ENCODE assay signal across 8 mouse cellular contexts in genomic region chr11:3153666-3154397, GRCm38 (mm10). TPM values are rescaled to one million over a fixed set of nuclear protein-coding genes. Genes with fewer than 3 reads are reported as not detected.
DNase-seq lines count a peak whose midpoint lies in the region; ATAC-seq and TF ChIP-seq lines count a peak whose summit lies in the region.
"Not testable (repeated sequence)": the region's sequence is repeated elsewhere in the genome, so short reads cannot be mapped to it uniquely, and the experiment has no call there.

No protein-coding gene starts in this region.

- not testable (repeated sequence) for TF ChIP-seq EP300 in heart, postnatal 0 days (IDR thresholded peaks at IDR 0.05; ENCODE audit: low read depth)

- peak; percentile 30 for ATAC-seq in forebrain, embryonic 15.5 days (replicated peaks)
- ATAC-seq in heart, postnatal 0 days (ENCODE audit: insufficient read depth, low read depth): peak; percentile 13; the same call in 1 of the 2 replicates
- ATAC-seq in midbrain, postnatal 0 days (ENCODE audit: low FRiP score): peak; percentile 35
- peak; percentile 54 for ATAC-seq in stomach, embryonic 14.5 days (ENCODE audit: insufficient number of reproducible peaks, insufficient read depth, low FRiP score, low read depth)

- H3K79me2 ChIP-seq in liver, adult 2 months (ENCODE audit: control insufficient read depth, insufficient read depth, low read length): not testable (repeated sequence)

- not testable (repeated sequence) for H3K9ac ChIP-seq in forebrain, embryonic 15.5 days (replicated peaks); heart, postnatal 0 days (replicated peaks; ENCODE audit: low read depth, low read length); liver, adult 2 months (ENCODE audit: low read depth, low read length); midbrain, postnatal 0 days (replicated peaks; ENCODE audit: low read length, poor library complexity, severe bottlenecking); stomach, embryonic 14.5 days (replicated peaks; ENCODE audit: low read depth, low read length)

- H3K27me3 ChIP-seq in forebrain, embryonic 15.5 days; heart, postnatal 0 days (ENCODE audit: control insufficient read depth, insufficient read depth, low read length); liver, adult 2 months (ENCODE audit: control insufficient read depth, insufficient read depth, low read length); midbrain, postnatal 0 days (ENCODE audit: insufficient read depth, low read length); stomach, embryonic 14.5 days (ENCODE audit: control insufficient read depth, insufficient read depth, low read length): not testable (repeated sequence)

- peaks cover 15% of the 10 kb centered on the region for H3K9me3 ChIP-seq in forebrain, embryonic 15.5 days
- H3K9me3 ChIP-seq in heart, postnatal 0 days (replicated peaks; ENCODE audit: control insufficient read depth, low read length); stomach, embryonic 14.5 days (ENCODE audit: control insufficient read depth, low read depth, low read length): not testable (repeated sequence)
- H3K9me3 ChIP-seq in midbrain, postnatal 0 days (ENCODE audit: low read length): peaks cover 19% of the 10 kb centered on the region

- H3K27ac ChIP-seq in forebrain, embryonic 15.5 days (replicated peaks); heart, postnatal 0 days (ENCODE audit: low read depth); liver, adult 2 months (replicated peaks; ENCODE audit: insufficient read depth, low read depth, low read length); midbrain, postnatal 0 days (ENCODE audit: low read depth, low read length); stomach, embryonic 14.5 days (ENCODE audit: low read length): not testable (repeated sequence)

- WGBS in forebrain, embryonic 15.5 days: 83% methylated on average over 1 of the region's 1 CpGs
- 61% methylated on average over 1 of the region's 1 CpGs for WGBS in heart, postnatal 0 days
- WGBS in liver, adult 2 months: 72% methylated on average over 1 of the region's 1 CpGs
- 82% methylated on average over 1 of the region's 1 CpGs for WGBS in midbrain, postnatal 0 days
- WGBS in stomach, embryonic 14.5 days: 80% methylated on average over 1 of the region's 1 CpGs

- TF ChIP-seq POLR2A in liver, adult 2 months (IDR thresholded peaks at IDR 0.05; ENCODE audit: extremely low read depth, insufficient read depth, low read length): not testable (repeated sequence)

- not testable (repeated sequence) for H3K4me3 ChIP-seq in forebrain, embryonic 15.5 days; heart, postnatal 0 days (ENCODE audit: low read depth, low read length); liver, adult 2 months (ENCODE audit: insufficient read depth, low read depth, low read length); midbrain, postnatal 0 days (ENCODE audit: low read depth, low read length); stomach, embryonic 14.5 days (ENCODE audit: low read depth, low read length)

- not testable (repeated sequence) for TF ChIP-seq CTCF in heart, postnatal 0 days (IDR thresholded peaks at IDR 0.05; ENCODE audit: low read depth); liver, adult 2 months (IDR thresholded peaks at IDR 0.05; ENCODE audit: low read depth, low read length); midbrain, postnatal 0 days (IDR thresholded peaks at IDR 0.05)

- H3K4me1 ChIP-seq in forebrain, embryonic 15.5 days; heart, postnatal 0 days (ENCODE audit: control insufficient read depth, insufficient read depth); liver, adult 2 months (ENCODE audit: control insufficient read depth, insufficient read depth, low read length); midbrain, postnatal 0 days (ENCODE audit: insufficient read depth, low read length); stomach, embryonic 14.5 days (ENCODE audit: control insufficient read depth, insufficient read depth, low read length): not testable (repeated sequence)

- not testable (repeated sequence) for H3K36me3 ChIP-seq in forebrain, embryonic 15.5 days; heart, postnatal 0 days (replicated peaks; ENCODE audit: control insufficient read depth, insufficient read depth, low read length); liver, adult 2 months (ENCODE audit: control insufficient read depth, insufficient read depth, low read length); midbrain, postnatal 0 days (ENCODE audit: insufficient read depth, low read length); stomach, embryonic 14.5 days (ENCODE audit: control insufficient read depth, insufficient read depth, low read length)

- not testable (repeated sequence) for H3K4me2 ChIP-seq in forebrain, embryonic 15.5 days (replicated peaks); heart, postnatal 0 days (ENCODE audit: low read depth, low read length); midbrain, postnatal 0 days (ENCODE audit: low read depth, low read length, poor library complexity, severe bottlenecking); stomach, embryonic 14.5 days (replicated peaks; ENCODE audit: low read depth, low read length)

- DNase-seq in 416B (ENCODE audit: low read depth): peak; percentile 36
- DNase-seq in cerebellum, adult 11-12 months: peak; percentile 52
- not testable (repeated sequence) for DNase-seq in heart, postnatal 0 days (ENCODE audit: low spot score)
- DNase-seq in kidney, postnatal 14 days: peak; percentile 71
- peak; percentile 31 for DNase-seq in liver, adult 2 months (ENCODE audit: extremely low read depth, low read depth, low spot score)
- DNase-seq in midbrain, postnatal 0 days (ENCODE audit: low spot score): peak; percentile 30

RNA-seq across cellular contexts. Expression of gene Sfi1, which starts 39.4 kb away (rescaled TPM):
- polyA plus RNA-seq in forebrain, embryonic 15.5 days (2015; fragmentation: Nextera tagmentation; extraction: Ambion mirVana): 16.2 and 16.4 TPM in 2 replicates
- 7.1 and 13.2 TPM in 2 replicates for total RNA-seq in heart, postnatal 0 days (2014; rRNA removed; ENCODE audit: low replicate concordance)
- 5.3 and 5.4 TPM in 2 replicates for polyA plus RNA-seq in heart, postnatal 0 days (2015; fragmentation: Nextera tagmentation; extraction: Ambion mirVana)
- total RNA-seq in liver, adult 2 months (2014; rRNA removed): 11.3 and 12.4 TPM in 2 replicates
- 9.9 and 12.4 TPM in 2 replicates for polyA plus RNA-seq in liver, adult 2 months (2012; rRNA removed)
- 16.3 and 17.6 TPM in 2 replicates for total RNA-seq in midbrain, postnatal 0 days (2014; rRNA removed)
- 10.8 and 11.3 TPM in 2 replicates for polyA plus RNA-seq in midbrain, postnatal 0 days (2015; fragmentation: Nextera tagmentation; extraction: Ambion mirVana)
- polyA plus RNA-seq in stomach, embryonic 14.5 days (2014; fragmentation: Nextera tagmentation; extraction: Ambion mirVana): 12.5 and 14.6 TPM in 2 replicates

RNA-seq across cellular contexts. Expression of gene Eif4enif1, which starts 48.4 kb away (rescaled TPM):
- polyA plus RNA-seq in forebrain, embryonic 15.5 days (2015; fragmentation: Nextera tagmentation; extraction: Ambion mirVana): 46.2 and 54.3 TPM in 2 replicates
- 34.4 and 58.2 TPM in 2 replicates for total RNA-seq in heart, postnatal 0 days (2014; rRNA removed; ENCODE audit: low replicate concordance)
- polyA plus RNA-seq in heart, postnatal 0 days (2015; fragmentation: Nextera tagmentation; extraction: Ambion mirVana): 16.9 and 19.0 TPM in 2 replicates
- total RNA-seq in liver, adult 2 months (2014; rRNA removed): 14.1 and 15.2 TPM in 2 replicates
- polyA plus RNA-seq in liver, adult 2 months (2012; rRNA removed): 14.1 and 17.2 TPM in 2 replicates
- 56.9 and 59.6 TPM in 2 replicates for total RNA-seq in midbrain, postnatal 0 days (2014; rRNA removed)
- polyA plus RNA-seq in midbrain, postnatal 0 days (2015; fragmentation: Nextera tagmentation; extraction: Ambion mirVana): 35.9 and 43.3 TPM in 2 replicates
- 59.5 and 62.7 TPM in 2 replicates for polyA plus RNA-seq in stomach, embryonic 14.5 days (2014; fragmentation: Nextera tagmentation; extraction: Ambion mirVana)
